Mouse (Mus musculus) MEL (cell line): ENCODE results near the gene Khdrbs2. TPM values are rescaled to one million over a fixed set of nuclear protein-coding genes. Genes with fewer than 3 reads are reported as not detected.

Experiments
- DNase-seq: peaks from one replicate; pipeline ENCODE4 v3.0.0; 2011; ENCODE audit warnings: low read depth, low spot score
- H3K27ac ChIP-seq: 2 replicates; pipeline ENCODE4 v1.5.1; 2012; ENCODE audit warnings: low read depth, mild to moderate bottlenecking, control low read depth, low read length, moderate library complexity; ENCODE audit not compliant: control insufficient read depth
- H3K27me3 ChIP-seq, 2 experiments: fragments of 150-350 bp in 1 of 2; sonication (generic) in 1 of 2; 2 replicates each; pipeline ENCODE4 v1.6.1; 2012; ENCODE audit warnings: low read length in 2 of 2, mild to moderate bottlenecking in 2 of 2, improper control_type of control experiment in 1 of 2, moderate library complexity in 1 of 2; ENCODE audit not compliant: insufficient read depth in 2 of 2, control insufficient read depth in 1 of 2
- H3K36me3 ChIP-seq, 2 experiments: 2 replicates each; pipeline ENCODE4 v1.6.1; 2012 to 2014; ENCODE audit warnings: low read length in 2 of 2, improper control_type of control experiment in 1 of 2, inconsistent platforms in 1 of 2, mild to moderate bottlenecking in 1 of 2; ENCODE audit not compliant: insufficient read depth in 2 of 2, control insufficient read depth in 1 of 2
- H3K4me1 ChIP-seq, 2 experiments: fragments of 150-350 bp in 1 of 2; sonication (generic) in 1 of 2; 2 replicates each; pipeline ENCODE4 v1.6.1; 2012; ENCODE audit warnings: low read length in 2 of 2, improper control_type of control experiment in 1 of 2, mild to moderate bottlenecking in 1 of 2; ENCODE audit not compliant: insufficient read depth in 2 of 2, control insufficient read depth in 1 of 2
- H3K4me3 ChIP-seq, 2 experiments: fragments of 150-350 bp in 1 of 2; sonication (generic) in 1 of 2; 2 replicates each; pipeline ENCODE4 v1.5.1; 2012; ENCODE audit warnings: low read depth in 2 of 2, low read length in 2 of 2, mild to moderate bottlenecking in 2 of 2, moderate library complexity in 2 of 2, control low read depth in 1 of 2, improper control_type of control experiment in 1 of 2; ENCODE audit not compliant: control insufficient read depth in 1 of 2, insufficient read depth in 1 of 2
- H3K79me2 ChIP-seq: 2 replicates; pipeline ENCODE4 v1.6.1; 2012; ENCODE audit warnings: mild to moderate bottlenecking, low read length, moderate library complexity; ENCODE audit not compliant: control insufficient read depth, poor library complexity, insufficient read depth
- H3K9ac ChIP-seq: 2 replicates; pipeline ENCODE4 v1.6.1; 2012; ENCODE audit warnings: low read depth, mild to moderate bottlenecking, control low read depth, low read length, moderate library complexity; ENCODE audit not compliant: control insufficient read depth, poor library complexity, severe bottlenecking
- H3K9me3 ChIP-seq: fragments of 150-350 bp; sonication (generic); replicated peaks from 2 replicates; pipeline ENCODE4 v1.6.1; 2012; ENCODE audit warnings: mild to moderate bottlenecking, low read length, improper control_type of control experiment, moderate library complexity; ENCODE audit not compliant: insufficient read depth
- CHD1 ChIP-seq: IDR thresholded peaks from 2 replicates; pipeline ENCODE4 v1.6.1; 2012; ENCODE audit warnings: low read depth, mild to moderate bottlenecking, inconsistent platforms, low read length, improper control_type of control experiment
- CHD2 ChIP-seq: IDR thresholded peaks from 2 replicates; pipeline ENCODE4 v1.6.1; 2011; ENCODE audit warnings: low read length, improper control_type of control experiment
- ELF1 ChIP-seq: IDR thresholded peaks from 2 replicates; pipeline ENCODE4 v1.6.1; 2014; ENCODE audit warnings: low read depth, mild to moderate bottlenecking, inconsistent platforms, low read length, improper control_type of control experiment, moderate library complexity
- EP300 ChIP-seq, 2 experiments: IDR thresholded peaks; 2 replicates each; pipeline ENCODE4 v1.6.1; 2011; ENCODE audit warnings: improper control_type of control experiment in 2 of 2, low read length in 2 of 2, low read depth in 1 of 2, mild to moderate bottlenecking in 1 of 2
- GABPA ChIP-seq: IDR thresholded peaks from 2 replicates; pipeline ENCODE4 v1.6.1; 2012; ENCODE audit warnings: low read depth, mild to moderate bottlenecking, inconsistent platforms, low read length, improper control_type of control experiment, moderate library complexity
- MAX ChIP-seq: IDR thresholded peaks from 2 replicates; pipeline ENCODE4 v1.6.1; 2011; ENCODE audit warnings: low read length, improper control_type of control experiment
- NELFE ChIP-seq: IDR thresholded peaks from 2 replicates; pipeline ENCODE4 v1.6.1; 2011; ENCODE audit warnings: low read depth, low read length, improper control_type of control experiment
- NRF1 ChIP-seq: IDR thresholded peaks from 2 replicates; pipeline ENCODE4 v1.6.1; 2014; ENCODE audit warnings: low read depth, mild to moderate bottlenecking, inconsistent platforms, low read length, improper control_type of control experiment, moderate library complexity; ENCODE audit not compliant: poor library complexity, insufficient read depth, severe bottlenecking
- POLR2AphosphoS2 ChIP-seq: IDR thresholded peaks from 2 replicates; pipeline ENCODE4 v1.6.1; 2011; ENCODE audit warnings: low read length, improper control_type of control experiment
- POLR2AphosphoS5 ChIP-seq: IDR thresholded peaks from 2 replicates; pipeline ENCODE4 v1.6.1; 2012; ENCODE audit warnings: low read depth, borderline replicate concordance, mild to moderate bottlenecking, inconsistent platforms, low read length, moderate library complexity, mixed read lengths
- RAD21 ChIP-seq: IDR thresholded peaks from 2 replicates; pipeline ENCODE4 v1.6.1; 2011; ENCODE audit warnings: mild to moderate bottlenecking, low read depth, low read length, improper control_type of control experiment
- RCOR1 ChIP-seq: IDR thresholded peaks from 2 replicates; pipeline ENCODE4 v1.6.1; 2012; ENCODE audit warnings: low read depth, mild to moderate bottlenecking, inconsistent platforms, low read length, improper control_type of control experiment
- TAL1 ChIP-seq: IDR thresholded peaks from 2 replicates; pipeline ENCODE4 v1.6.1; 2012; ENCODE audit warnings: mild to moderate bottlenecking, inconsistent platforms, low read length, moderate library complexity, mixed read lengths
- USF1 ChIP-seq: IDR thresholded peaks from 2 replicates; pipeline ENCODE4 v1.6.1; 2014; ENCODE audit warnings: low read depth, mild to moderate bottlenecking, inconsistent platforms, low read length, improper control_type of control experiment, moderate library complexity
- USF2 ChIP-seq, 2 experiments: IDR thresholded peaks; 2 replicates each; pipeline ENCODE4 v1.6.1; 2011 to 2012; ENCODE audit warnings: improper control_type of control experiment in 2 of 2, low read length in 2 of 2, borderline replicate concordance in 1 of 2, inconsistent platforms in 1 of 2, low read depth in 1 of 2, mild to moderate bottlenecking in 1 of 2; ENCODE audit not compliant: insufficient read depth in 1 of 2
- ZKSCAN1 ChIP-seq: IDR thresholded peaks from 2 replicates; pipeline ENCODE4 v1.6.1; 2012; ENCODE audit warnings: low read depth, mild to moderate bottlenecking, inconsistent platforms, low read length, improper control_type of control experiment, moderate library complexity
- ZMIZ1 ChIP-seq: IDR thresholded peaks from 2 replicates; pipeline ENCODE4 v1.6.1; 2012; ENCODE audit warnings: low read depth, mild to moderate bottlenecking, inconsistent platforms, low read length, improper control_type of control experiment, moderate library complexity
- ZNF384 ChIP-seq: IDR thresholded peaks from 2 replicates; pipeline ENCODE4 v1.6.1; 2012; ENCODE audit warnings: low read depth, mild to moderate bottlenecking, inconsistent platforms, low read length, improper control_type of control experiment
- polyA plus RNA-seq, 2 experiments: library from polyadenylated mRNA; stranded (reverse) in 1 of 2; unstranded in 1 of 2; fragments of >175 nt in 1 of 2; fragments of >200 nt in 1 of 2; gene quantifications; 2 replicates each; pipeline versions ENCODE4 v1.2.1 to v1.2.4; 2012; ENCODE audit warnings: low replicate concordance in 2 of 2, low read depth in 1 of 2; ENCODE audit not compliant: insufficient read length in 2 of 2, insufficient read depth in 1 of 2, missing spikeins in 1 of 2
- total RNA-seq: library from RNA; depleted of rRNA; stranded (reverse); fragments of 300-350 nt; gene quantifications from 2 replicates; pipeline ENCODE4 v1.2.3, GENCODE M21; 2012

Gene Khdrbs2
- total and polyA plus RNA-seq, 3 experiments: not detected

DNA sequence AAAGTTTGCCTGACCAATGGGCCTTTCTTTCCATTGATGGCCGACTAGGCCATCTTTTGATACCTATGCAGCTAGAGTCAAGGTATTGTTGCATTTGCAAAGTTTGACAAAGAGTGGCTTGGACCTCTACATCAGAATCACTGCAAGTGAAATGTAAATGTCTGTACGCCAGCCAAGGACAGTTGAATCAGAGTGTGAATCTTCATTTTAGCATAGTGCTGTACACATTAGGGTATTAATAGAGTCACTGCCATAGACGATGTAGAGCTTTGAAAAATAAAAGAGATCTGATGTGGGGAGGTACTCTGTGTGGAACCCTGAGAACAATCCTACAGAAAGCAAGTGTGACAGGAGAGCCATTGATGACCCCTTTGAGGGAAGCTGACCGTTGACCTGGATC, 460.9 kb downstream of the Khdrbs2 start:
- Histone ChIP-seq H3K9me3 (no peaks in the 10 kb centered on the region), H3K4me3 (no peak overlapping the region), H3K27me3 (no peaks in the 10 kb centered on the region), H3K9ac (no peak overlapping the region), H3K79me2 (no peaks in the 10 kb centered on the region), H3K4me1 (no peaks in the 10 kb centered on the region), H3K36me3 (no peaks in the 10 kb centered on the region), H3K27ac (no peak overlapping the region)
- no peak for TF ChIP-seq MAX
- TF ChIP-seq ELF1: no peak
- no peak for TF ChIP-seq EP300 (IDR thresholded peaks at IDR 0.05; ENCODE audit: low read depth in 1 of 2, low read length in 2 of 2)
- TF ChIP-seq POLR2AphosphoS2: no peak
- TF ChIP-seq ZNF384: no peak
- no peak for TF ChIP-seq CHD2
- DNase-seq: no peak

DNA sequence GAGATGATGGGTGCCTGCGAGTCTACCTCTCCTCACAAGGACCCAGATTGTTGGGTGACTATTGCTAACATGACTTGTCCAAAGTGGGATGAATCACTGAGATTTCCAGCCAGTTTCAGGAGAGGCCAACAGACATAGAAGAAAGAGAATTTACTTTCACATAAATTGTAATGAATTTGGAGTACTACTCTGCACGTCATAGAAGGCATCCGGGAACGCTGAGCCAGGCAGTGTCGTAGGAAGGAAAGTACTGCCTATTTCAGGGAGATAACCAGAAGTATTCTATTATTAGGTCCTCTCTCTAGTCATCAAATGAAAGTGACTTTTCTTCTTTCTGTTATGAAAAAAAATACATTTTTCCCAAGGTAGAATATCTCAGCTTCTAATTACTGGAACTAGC, 466.6 kb downstream of the Khdrbs2 start:
- Histone ChIP-seq H3K4me3 (no peak overlapping the region), H3K36me3 (no peaks in the 10 kb centered on the region), H3K27ac (no peak overlapping the region), H3K9ac (no peak overlapping the region), H3K4me1 (no peaks in the 10 kb centered on the region), H3K27me3 (no peaks in the 10 kb centered on the region), H3K9me3 (no peaks in the 10 kb centered on the region), H3K79me2 (no peaks in the 10 kb centered on the region)
- DNase-seq: no peak
- TF ChIP-seq ELF1: no peak
- no peak for TF ChIP-seq RAD21
- no peak for TF ChIP-seq USF1
- no peak for TF ChIP-seq GABPA
- no peak for TF ChIP-seq TAL1
- no peak for TF ChIP-seq USF2 (IDR thresholded peaks at IDR 0.05; ENCODE audit: borderline replicate concordance in 1 of 2, insufficient read depth in 1 of 2, low read depth in 1 of 2, low read length in 2 of 2)
- no peak for TF ChIP-seq NRF1
- TF ChIP-seq POLR2AphosphoS5: no peak
- no peak for TF ChIP-seq NELFE
- no peak for TF ChIP-seq CHD1
- no peak for TF ChIP-seq ZKSCAN1
- no peak for TF ChIP-seq RCOR1
- no peak for TF ChIP-seq ZMIZ1
